Mouse (Mus musculus): ENCODE data around the gene 3830406C13Rik.

Gene 3830406C13Rik

DNA sequence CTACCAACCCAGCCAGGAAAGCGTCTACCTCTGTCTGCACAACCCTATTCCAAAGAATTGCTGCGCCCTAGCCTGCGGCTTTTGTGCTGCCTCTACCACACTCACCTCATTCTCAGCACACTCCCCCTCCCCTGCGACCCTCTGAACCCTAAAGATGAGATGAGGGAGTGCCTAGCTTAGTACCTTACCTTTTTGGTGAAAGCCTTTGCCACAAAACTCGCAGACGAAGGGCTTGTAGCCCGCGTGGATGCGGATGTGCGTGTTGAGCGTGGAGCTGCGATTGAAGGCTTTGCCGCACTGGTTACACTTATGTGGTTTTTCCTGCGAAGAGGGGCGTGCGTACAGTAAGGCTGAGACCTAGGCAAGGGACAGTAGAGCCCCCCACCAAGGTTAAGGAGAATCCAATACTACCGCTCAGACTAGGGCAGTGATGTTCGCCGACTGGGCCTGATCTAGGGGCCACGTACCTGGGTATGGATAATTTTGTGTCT, 59.5 kb downstream of the 3830406C13Rik start:
- no peak for DNase-seq

DNA sequence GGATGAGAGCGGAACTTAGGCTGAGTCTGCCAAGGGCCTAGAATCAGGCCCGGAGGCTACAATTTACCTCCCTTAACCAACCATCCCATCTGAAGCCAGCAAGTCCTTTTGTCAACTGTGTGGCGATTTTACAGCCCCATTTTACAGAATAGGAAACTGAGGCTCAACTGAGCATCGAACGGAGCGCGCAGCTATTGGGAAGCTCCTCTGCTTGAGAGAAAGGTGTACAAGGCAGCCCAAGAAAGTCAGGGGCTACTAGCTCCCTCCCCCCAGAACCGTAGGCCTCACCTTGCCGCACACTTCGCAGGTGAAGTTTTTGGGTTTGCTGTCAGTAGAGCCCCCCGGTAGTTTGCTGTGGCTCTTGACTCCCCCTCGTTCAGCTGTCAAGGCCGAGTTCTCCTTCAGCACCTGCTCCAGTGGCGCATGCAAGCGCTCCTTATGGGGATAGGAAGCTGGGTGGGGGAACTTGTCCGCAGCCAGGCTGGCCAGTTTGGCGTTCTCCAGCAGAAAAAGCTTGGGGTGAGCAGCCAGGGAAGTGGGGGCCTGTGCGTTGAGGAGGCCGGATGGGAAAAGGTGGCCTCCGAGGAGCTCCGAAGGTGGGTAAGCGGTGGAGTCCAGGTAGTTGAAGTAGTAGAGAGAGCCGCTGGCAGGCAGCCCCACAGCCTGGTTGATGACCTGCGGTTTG, 60.2 kb downstream of the 3830406C13Rik start:
- no peak for DNase-seq

DNA sequence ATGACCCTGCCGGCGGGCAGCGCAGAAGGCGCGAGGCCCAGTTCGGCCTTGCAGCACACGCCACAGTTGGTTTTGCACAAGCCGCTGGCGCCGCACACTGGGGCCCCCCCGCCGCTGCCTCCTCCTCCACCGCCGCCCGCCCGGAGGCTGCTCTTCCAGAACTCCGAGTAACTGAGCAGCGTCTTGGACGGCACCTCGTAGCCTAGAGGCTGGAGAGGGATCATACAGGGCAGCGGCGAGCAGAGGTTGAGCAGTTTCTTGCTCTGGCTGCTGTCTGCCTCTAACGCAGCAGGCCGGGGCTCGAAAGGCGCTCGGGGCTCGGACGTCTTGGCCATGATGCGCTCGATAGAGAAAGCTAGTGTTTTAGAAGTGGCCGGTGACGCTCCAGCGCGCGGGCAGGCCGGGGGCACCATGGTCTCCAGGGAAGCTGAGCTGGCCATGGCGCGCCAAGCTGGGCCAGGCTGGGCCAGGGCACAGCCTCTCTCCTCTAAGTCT, 60.8 kb downstream of the 3830406C13Rik start:
- DNase-seq = no peak

GRCm38 (mm10) chr14:12345241-12345921, 61.4 kb downstream of the 3830406C13Rik start:
- no peak for DNase-seq

DNA sequence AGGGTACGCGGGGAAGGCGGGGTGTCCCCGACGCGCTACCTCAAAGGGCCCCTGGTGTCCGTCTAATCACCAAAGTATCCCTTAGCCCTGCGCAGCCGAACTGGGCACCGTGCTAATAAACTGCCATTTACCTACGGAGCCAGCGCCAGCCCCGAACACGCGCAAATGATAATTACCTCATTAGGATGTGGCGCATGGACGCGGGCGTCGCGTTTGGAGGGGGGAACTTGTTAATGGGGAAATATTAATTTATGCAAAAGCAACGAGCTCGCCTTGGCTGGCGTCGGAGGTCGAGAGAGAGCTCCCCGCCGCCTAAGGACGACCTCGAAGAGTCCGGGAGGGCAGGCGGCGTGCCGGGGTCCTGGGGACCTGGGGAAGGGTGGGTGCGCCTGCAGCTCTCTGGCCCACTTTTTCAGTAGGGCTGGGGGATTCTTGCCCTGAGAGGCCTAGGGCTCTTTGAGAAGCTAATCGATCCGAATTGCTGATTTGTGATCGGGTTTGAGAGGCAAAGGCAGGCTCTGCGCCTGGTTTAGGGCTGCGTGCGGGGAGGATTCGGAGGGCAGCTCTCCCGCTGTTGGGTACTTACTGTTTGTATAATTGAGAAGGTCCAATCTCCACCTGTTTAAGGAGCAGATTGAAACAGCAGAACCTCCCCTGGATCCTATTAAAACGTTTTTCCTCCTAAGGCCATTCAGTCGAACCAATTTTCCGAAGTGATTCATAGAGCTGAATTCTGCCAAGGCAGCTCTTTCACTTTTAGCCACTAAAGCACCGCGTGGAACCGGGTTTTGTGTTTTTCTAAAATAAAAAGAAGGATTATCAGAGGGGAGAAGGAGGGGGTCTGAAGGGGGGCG, 62.3 kb downstream of the 3830406C13Rik start:
- no peak for DNase-seq

DNA sequence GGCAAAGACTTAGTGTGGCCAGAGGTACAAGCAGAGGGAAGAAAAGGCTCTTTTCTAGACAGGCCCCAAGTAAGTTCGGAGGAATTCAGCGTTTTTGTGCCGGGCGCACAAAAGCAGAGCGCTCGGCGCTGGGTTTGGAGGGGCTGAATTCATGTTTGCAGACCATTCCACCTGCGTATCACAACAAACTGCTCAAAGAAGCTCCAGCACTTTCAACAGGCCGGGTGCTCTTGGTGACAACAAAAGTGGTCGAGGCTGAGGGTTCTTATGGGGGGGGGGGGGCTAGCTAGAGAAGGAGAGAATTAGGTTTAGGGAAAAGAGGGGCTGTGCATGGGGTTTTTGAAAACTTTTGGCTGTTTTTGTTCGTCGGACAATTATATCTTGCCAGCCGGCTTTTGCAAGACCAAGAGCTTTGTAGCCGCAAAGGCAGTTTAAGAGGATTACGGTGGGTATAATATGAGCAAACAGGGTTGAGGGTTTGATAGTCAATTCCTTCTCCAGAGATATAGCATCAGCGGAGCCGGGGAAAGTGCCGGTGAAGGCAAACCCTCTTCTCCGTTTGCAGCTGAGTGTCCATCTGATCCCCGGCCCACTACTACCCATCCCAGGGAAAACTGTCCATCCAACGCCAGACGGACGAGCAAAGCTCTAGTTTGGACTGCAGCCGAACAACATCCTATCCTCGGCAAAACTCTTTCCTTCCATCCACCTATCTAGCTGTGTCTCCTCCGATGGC, 63.1 kb downstream of the 3830406C13Rik start:
- DNase-seq = no peak

DNA sequence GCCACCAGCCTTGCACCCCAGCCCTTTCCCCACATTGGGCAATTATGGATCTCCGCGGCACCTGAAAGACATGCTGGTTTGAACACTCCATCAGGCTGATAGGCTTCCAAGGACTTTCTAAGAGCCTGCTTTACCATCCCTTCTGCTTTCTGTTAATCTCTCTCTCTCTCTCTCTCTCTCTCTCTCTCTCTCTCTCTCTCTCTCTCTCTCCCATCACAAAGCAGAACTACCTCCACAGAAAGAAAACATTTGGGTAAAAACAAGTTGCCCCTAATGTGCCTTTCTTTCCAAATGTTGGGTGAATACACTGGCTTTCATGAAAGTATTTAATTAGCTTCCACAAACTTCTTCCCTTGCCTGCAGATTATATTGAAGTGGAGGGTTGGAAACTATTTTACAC, 64.1 kb downstream of the 3830406C13Rik start, which contains the start of gene Fezf2:
TSS of gene Fezf2 (minus strand) at position 101 of the 400 bp plus-strand sequence.
- DNase-seq = no peak

DNA sequence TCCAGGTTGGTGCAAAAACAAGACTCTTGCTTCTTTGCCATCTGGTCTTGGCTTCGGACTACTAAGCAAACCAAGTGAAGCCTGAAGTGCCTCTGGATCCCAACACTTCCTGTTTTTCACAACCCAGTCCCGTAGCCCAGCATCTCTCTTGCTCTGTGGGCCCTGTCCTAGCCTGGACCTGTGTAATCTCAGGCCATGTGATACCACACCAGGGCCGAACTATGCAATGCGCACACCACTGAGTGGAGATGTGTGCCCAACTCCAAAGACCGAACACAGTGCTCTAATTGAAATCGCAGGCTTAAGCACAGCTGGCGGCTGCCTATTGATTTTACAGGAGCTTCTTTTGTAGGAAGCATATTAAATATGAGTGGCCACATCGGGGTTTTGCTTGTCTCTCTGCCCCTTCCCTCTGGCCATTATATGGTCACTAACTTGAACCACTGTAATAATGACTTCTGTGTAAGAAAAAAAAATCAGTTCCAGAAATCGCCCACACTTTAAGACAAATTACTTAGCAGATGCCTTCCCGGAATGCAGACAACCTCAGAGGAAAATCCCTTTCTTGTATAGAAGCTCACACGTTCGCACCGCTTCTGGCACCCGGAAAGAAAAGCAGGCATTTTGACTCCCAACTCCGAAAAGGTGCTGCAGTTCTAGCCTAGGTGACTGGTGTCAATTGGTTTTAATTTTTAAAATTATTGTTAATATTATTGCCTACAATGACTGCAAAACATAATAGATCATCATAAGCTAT, 65.5 kb downstream of the 3830406C13Rik start:
- no peak for DNase-seq

- DNase-seq = no peak
Measured at GRCm38 (mm10) chr14:12350271-12350916, 66.4 kb downstream of the 3830406C13Rik start.
